Mouse (Mus musculus): ENCODE data around the gene Stim1.

- TF ChIP-seq POLR2A (IDR thresholded peaks at IDR 0.05; ENCODE audit: insufficient read depth, low read depth, low read length) (no peak), CTCF (IDR thresholded peaks at IDR 0.05; ENCODE audit: insufficient read depth, low read depth, low read length) (no peak)
These were observed 191.2 kb downstream of the Stim1 start for GRCm38 (mm10) chr7:102458618-102459380.

All from olfactory bulb, adult 2 months (tissue).